In the genomic region with DNA sequence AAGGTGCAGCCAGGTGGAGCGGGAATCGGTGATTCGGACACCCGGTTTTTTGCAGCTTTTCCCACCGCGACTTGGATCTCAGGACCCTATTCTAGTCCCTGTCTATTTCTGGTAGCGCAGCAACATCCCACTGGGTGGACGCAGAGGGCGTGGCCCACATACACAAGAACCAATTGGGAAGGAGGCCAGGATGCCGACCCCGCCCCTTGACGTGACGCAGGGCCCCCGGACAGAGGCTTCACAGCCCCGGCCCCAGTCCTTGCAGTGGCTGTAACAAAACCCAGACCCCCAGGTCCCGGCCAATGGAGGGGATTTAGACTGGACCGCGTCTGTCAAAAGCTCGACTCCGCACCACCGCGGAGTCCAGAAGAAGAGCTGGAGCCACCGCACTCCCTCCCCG, we compare ENCODE assay signal across 9 mouse cellular contexts. TPM values are rescaled to one million over a fixed set of nuclear protein-coding genes. Genes with fewer than 3 reads are reported as not detected.
DNase-seq lines count a peak whose midpoint lies in the region; ATAC-seq lines count a peak whose summit lies in the region.
"Had no signal": no experiment of that assay in that cellular context is flagged by ENCODE, and none has a peak within 500 bp of the region (broad histone marks: within the 10 kb centered on the region; RNA-seq: fewer than 3 reads in every experiment).

A gene (plus strand): TSS at position 275 of the 400 bp plus-strand sequence.

- H3K9ac ChIP-seq in kidney, embryonic 16.5 days (replicated peaks; ENCODE audit: low read length): no peak within 1 kb of the TSS
- peak within 1 kb of the TSS; percentile 48 for H3K9ac ChIP-seq in forebrain, embryonic 11.5 days (ENCODE audit: low read length)
- 0 out of 2 replicates have a peak within 1 kb of the TSS, but pooled peaks have one; percentile 28 for H3K9ac ChIP-seq in midbrain, embryonic 12.5 days (replicated peaks)

- H3K9me3 ChIP-seq in kidney, embryonic 16.5 days (ENCODE audit: low read length): no peaks in the 10 kb centered on the region
- no peaks in the 10 kb centered on the region for H3K9me3 ChIP-seq in forebrain, embryonic 11.5 days (ENCODE audit: control insufficient read depth, low read length)
- H3K9me3 ChIP-seq in midbrain, embryonic 12.5 days: no peaks in the 10 kb centered on the region

- no peak for DNase-seq in kidney, adult 8-10 months
- DNase-seq in forebrain, embryonic 11.5 days (ENCODE audit: low spot score): peak; percentile 91
- peak; percentile 64 to 72 for DNase-seq in kidney, postnatal 4 days
- DNase-seq in layer of hippocampus, adult 8-10 months (ENCODE audit: low spot score in 2 of 2): no peak
- no peak for DNase-seq in urinary bladder, postnatal 4 days (ENCODE audit: low spot score in 2 of 2)
- DNase-seq in left cerebral cortex, adult 8-10 months (ENCODE audit: low spot score in 2 of 2): no peak

- 0 out of 2 replicates have a peak within 1 kb of the TSS, but pooled peaks have one; percentile 23 for H3K4me2 ChIP-seq in kidney, embryonic 16.5 days (replicated peaks; ENCODE audit: low read depth, low read length)
- H3K4me2 ChIP-seq in forebrain, embryonic 11.5 days (ENCODE audit: low read depth, low read length, severe bottlenecking): peak within 1 kb of the TSS; percentile 80
- H3K4me2 ChIP-seq in midbrain, embryonic 12.5 days (replicated peaks): peak within 1 kb of the TSS; percentile 50

- H3K4me1 ChIP-seq in kidney, embryonic 16.5 days (ENCODE audit: insufficient read depth, low read length): peaks cover 23% of the 10 kb centered on the region
- H3K4me1 ChIP-seq in forebrain, embryonic 11.5 days (replicated peaks; ENCODE audit: control insufficient read depth, insufficient read depth, low read length): peaks cover 40% of the 10 kb centered on the region
- H3K4me1 ChIP-seq in midbrain, embryonic 12.5 days: peaks cover 56% of the 10 kb centered on the region

- no peak within 1 kb of the TSS for H3K27ac ChIP-seq in kidney, embryonic 16.5 days (ENCODE audit: low read length)
- no peak within 1 kb of the TSS for H3K27ac ChIP-seq in forebrain, embryonic 11.5 days (ENCODE audit: low read depth, low read length)
- H3K27ac ChIP-seq in midbrain, embryonic 12.5 days (replicated peaks): no peak within 1 kb of the TSS

- WGBS in kidney, embryonic 16.5 days: under 1% methylated on average over 24 of the region's 24 CpGs
- under 1% methylated on average over 24 of the region's 24 CpGs for WGBS in forebrain, embryonic 11.5 days
- under 1% methylated on average over 24 of the region's 24 CpGs for WGBS in midbrain, embryonic 12.5 days

- peaks cover 93% of the 10 kb centered on the region for H3K27me3 ChIP-seq in kidney, embryonic 16.5 days (ENCODE audit: insufficient read depth, low read length)
- H3K27me3 ChIP-seq in forebrain, embryonic 11.5 days (ENCODE audit: control insufficient read depth, insufficient read depth, low read length): peaks cover 71% of the 10 kb centered on the region
- H3K27me3 ChIP-seq in midbrain, embryonic 12.5 days: peaks cover 93% of the 10 kb centered on the region

- H3K36me3 ChIP-seq in kidney, embryonic 16.5 days (ENCODE audit: insufficient read depth, low read length): no peaks in the 10 kb centered on the region
- no peaks in the 10 kb centered on the region for H3K36me3 ChIP-seq in forebrain, embryonic 11.5 days (ENCODE audit: control insufficient read depth, insufficient read depth, low read length)
- no peaks in the 10 kb centered on the region for H3K36me3 ChIP-seq in midbrain, embryonic 12.5 days
- H3K36me3 ChIP-seq: G1E had no signal

- H3K4me3 ChIP-seq in kidney, embryonic 16.5 days (ENCODE audit: low read length): 0 out of 2 replicates have a peak within 1 kb of the TSS, but pooled peaks have one; percentile 8
- H3K4me3 ChIP-seq in forebrain, embryonic 11.5 days (ENCODE audit: low read depth, low read length): peak within 1 kb of the TSS; percentile 45
- peak within 1 kb of the TSS; percentile 28 for H3K4me3 ChIP-seq in midbrain, embryonic 12.5 days

- peak; percentile 29; the same call in 1 of the 2 replicates for ATAC-seq in kidney, embryonic 16.5 days (ENCODE audit: low FRiP score, low TSS enrichment)
- peak; percentile 70 for ATAC-seq in forebrain, embryonic 11.5 days (replicated peaks; ENCODE audit: low FRiP score)
- peak; percentile 67; the same call in 1 of the 2 replicates for ATAC-seq in midbrain, embryonic 12.5 days (ENCODE audit: low FRiP score, low read depth)

RNA-seq across cellular contexts. Expression of the gene that starts here (rescaled TPM):
- 0.07 TPM in 1 of 2 replicates, not detected in the other for polyA plus RNA-seq in kidney, embryonic 16.5 days (2015; fragmentation: Nextera tagmentation; extraction: Ambion mirVana)
- polyA plus RNA-seq in forebrain, embryonic 11.5 days (2014; fragmentation: Nextera tagmentation; extraction: Ambion mirVana): 4.1 and 5.7 TPM in 2 replicates
- polyA plus RNA-seq in midbrain, embryonic 12.5 days (2016; fragmentation: Nextera tagmentation; extraction: Ambion mirVana): 0.97 and 2.5 TPM in 2 replicates
- total RNA-seq in layer of hippocampus, adult 8-10 months (2022): not detected
- not detected for total RNA-seq in left cerebral cortex, adult 8-10 months (2022)
- polyA plus RNA-seq: G1E had no signal

Comparison
In these comparisons a context has a peak if more than half of its experiments do, and no peak if none do; other contexts are left out.
1. DNase-seq: peak in forebrain, embryonic 11.5 days (single experiment) and kidney, postnatal 4 days (2 of 2); none in kidney, adult 8-10 months (0 of 2), layer of hippocampus, adult 8-10 months (0 of 2), urinary bladder, postnatal 4 days (0 of 2) and left cerebral cortex, adult 8-10 months (0 of 2).
2. Peak in ATAC-seq, H3K4me3 ChIP-seq and H3K4me2 ChIP-seq in kidney, embryonic 16.5 days; RNA of the gene not detected or under 1 TPM.
3. H3K4me2 ChIP-seq: peak in every context shown above with its lines; median percentile 80 in forebrain, embryonic 11.5 days; 50 in midbrain, embryonic 12.5 days; 23 in kidney, embryonic 16.5 days.
4. Peak in every context shown above with its lines, with median percentiles within 50 percentile points of each other: ATAC-seq and H3K4me3 ChIP-seq.